Mouse (Mus musculus) heart, embryonic 14.5 days (tissue): Measurements from ENCODE around the gene Ugt1a10. TPM values are rescaled to one million over a fixed set of nuclear protein-coding genes. Genes with fewer than 3 reads are reported as not detected.
"Not testable (repeated sequence)": the region's sequence is repeated elsewhere in the genome, so short reads cannot be mapped to it uniquely, and the experiment has no call there.

Experiments used
- ATAC-seq: fragments of 200-750 bp; cut with Nextera tagmentation; 2 replicates; pipeline ENCODE4 v1.8.0; 2017; ENCODE audit warnings: low read depth, moderate TSS enrichment; ENCODE audit not compliant: insufficient number of reproducible peaks, insufficient read depth, low FRiP score
- H3K27ac ChIP-seq, 2 experiments: fragments of 200-500 bp in 1 of 2; fragments of 300-500 bp in 1 of 2; sonication (generic) in 1 of 2; replicated peaks in 1 of 2; 2 replicates each; pipeline ENCODE4 v1.5.1; 2012 to 2014; ENCODE audit warnings: low read depth in 2 of 2, low read length in 2 of 2, control low read depth in 1 of 2, mild to moderate bottlenecking in 1 of 2, mixed read lengths in 1 of 2; ENCODE audit not compliant: control insufficient read depth in 1 of 2, insufficient read depth in 1 of 2
- H3K27me3 ChIP-seq: fragments of 300-500 bp; sonication (generic); 2 replicates; pipeline ENCODE4 v1.6.1; 2014; ENCODE audit warnings: mild to moderate bottlenecking, low read length, control low read depth; ENCODE audit not compliant: control insufficient read depth, insufficient read depth
- H3K36me3 ChIP-seq: fragments of 300-500 bp; sonication (generic); 2 replicates; pipeline ENCODE4 v1.6.1; 2014; ENCODE audit warnings: mild to moderate bottlenecking, control low read depth, low read length, mixed read lengths; ENCODE audit not compliant: control insufficient read depth, insufficient read depth
- H3K4me1 ChIP-seq, 2 experiments: fragments of 200-500 bp in 1 of 2; fragments of 300-500 bp in 1 of 2; sonication (generic) in 1 of 2; 2 replicates each; pipeline ENCODE4 v1.6.1; 2012 to 2014; ENCODE audit warnings: low read length in 2 of 2, control low read depth in 1 of 2, mixed read lengths in 1 of 2; ENCODE audit not compliant: control insufficient read depth in 2 of 2, insufficient read depth in 2 of 2
- H3K4me2 ChIP-seq: fragments of 300-500 bp; sonication (generic); 2 replicates; pipeline ENCODE4 v1.6.1; 2014; ENCODE audit warnings: mild to moderate bottlenecking, low read length
- H3K4me3 ChIP-seq, 2 experiments: fragments of 200-500 bp in 1 of 2; fragments of 300-500 bp in 1 of 2; sonication (generic) in 1 of 2; 2 replicates each; pipeline ENCODE4 v1.5.1; 2012 to 2014; ENCODE audit warnings: low read length in 2 of 2, mild to moderate bottlenecking in 2 of 2, control low read depth in 1 of 2, low read depth in 1 of 2, moderate library complexity in 1 of 2; ENCODE audit not compliant: control insufficient read depth in 1 of 2, insufficient read depth in 1 of 2
- H3K9ac ChIP-seq: fragments of 300-500 bp; sonication (generic); 2 replicates; pipeline ENCODE4 v1.6.1; 2014; ENCODE audit warnings: mild to moderate bottlenecking, low read length
- H3K9me3 ChIP-seq: fragments of 300-500 bp; sonication (generic); 2 replicates; pipeline ENCODE4 v1.6.1; 2016; ENCODE audit warnings: low read length, control low read depth; ENCODE audit not compliant: control insufficient read depth
- WGBS: fragments of 180-500 bp; shearing (Covaris S2); extraction: QIAGEN DNeasy Blood & Tissue Kit; methylation state at CpG from one replicate; pipeline ENCODE4 v1.1.7; 2014; 5-methylcytosine and 5-hydroxymethylcytosine counted together
- polyA plus RNA-seq: library from polyadenylated mRNA; unstranded; fragments of >200 nt; fragmentation: Nextera tagmentation; extraction: Ambion mirVana; gene quantifications from 2 replicates; pipeline ENCODE4 v1.2.1, GENCODE M21; 2014

The Ugt1a10 gene
- polyA plus RNA-seq, 1 experiment from 2014 or later, result not detected

- ATAC-seq, result no peak
- no peak overlapping the region for H3K4me2 ChIP-seq
- 66% methylated on average over 4 of the region's 4 CpGs for WGBS
- H3K4me3 ChIP-seq, result no peak overlapping the region
- H3K36me3 ChIP-seq, result no peaks in the 10 kb centered on the region
- H3K9me3 ChIP-seq, result no peaks in the 10 kb centered on the region
- no peak overlapping the region for H3K27ac ChIP-seq
- no peaks in the 10 kb centered on the region for H3K27me3 ChIP-seq
- H3K9ac ChIP-seq, result no peak overlapping the region
- H3K4me1 ChIP-seq, result no peaks in the 10 kb centered on the region
Observed at GRCm38 (mm10) chr1:88070902-88071301, 15.7 kb downstream of the Ugt1a10 start.

- H3K4me1 ChIP-seq, result no peaks in the 10 kb centered on the region
- no peak overlapping the region for H3K27ac ChIP-seq
- no peaks in the 10 kb centered on the region for H3K27me3 ChIP-seq
- no peak for ATAC-seq
- no peak overlapping the region for H3K4me3 ChIP-seq
- no peaks in the 10 kb centered on the region for H3K36me3 ChIP-seq
- H3K9ac ChIP-seq, result no peak overlapping the region
- H3K9me3 ChIP-seq, result no peaks in the 10 kb centered on the region
- WGBS, result 83% methylated on average over 2 of the region's 2 CpGs
- H3K4me2 ChIP-seq, result no peak overlapping the region
Observed at GRCm38 (mm10) chr1:88074471-88074870, 19.3 kb downstream of the Ugt1a10 start.

GRCm38 (mm10) chr1:88077128-88077527 lies 21.9 kb downstream of the Ugt1a10 start:
- H3K27ac ChIP-seq, result no peak overlapping the region
- H3K4me1 ChIP-seq, result no peaks in the 10 kb centered on the region
- no peaks in the 10 kb centered on the region for H3K9me3 ChIP-seq
- no peak for ATAC-seq
- H3K9ac ChIP-seq, result no peak overlapping the region
- no peaks in the 10 kb centered on the region for H3K27me3 ChIP-seq
- H3K36me3 ChIP-seq, result no peaks in the 10 kb centered on the region
- no peak overlapping the region for H3K4me2 ChIP-seq
- WGBS, result 81% methylated on average over 1 of the region's 1 CpGs
- H3K4me3 ChIP-seq, result no peak overlapping the region

- Histone ChIP-seq H3K4me1 (no peaks in the 10 kb centered on the region), H3K9ac (no peak overlapping the region), H3K27me3 (no peaks in the 10 kb centered on the region), H3K27ac (no peak overlapping the region), H3K4me2 (no peak overlapping the region), H3K4me3 (no peak overlapping the region), H3K36me3 (no peaks in the 10 kb centered on the region), H3K9me3 (no peaks in the 10 kb centered on the region)
- 83% methylated on average over 1 of the region's 1 CpGs for WGBS
- ATAC-seq, result no peak
Observed at GRCm38 (mm10) chr1:88081670-88082069, 26.5 kb downstream of the Ugt1a10 start.

- Histone ChIP-seq H3K36me3 (no peaks in the 10 kb centered on the region), H3K27ac (no peak overlapping the region), H3K4me1 (no peaks in the 10 kb centered on the region), H3K27me3 (no peaks in the 10 kb centered on the region), H3K4me3 (no peak overlapping the region), H3K4me2 (no peak overlapping the region), H3K9ac (no peak overlapping the region), H3K9me3 (no peaks in the 10 kb centered on the region)
- no peak for ATAC-seq
- 53% methylated on average over 1 of the region's 1 CpGs for WGBS
Observed at GRCm38 (mm10) chr1:88086125-88086524, 30.9 kb downstream of the Ugt1a10 start.

GRCm38 (mm10) chr1:88087513-88087912 lies 32.3 kb downstream of the Ugt1a10 start, which contains the start of gene Ugt1a8:
Gene Ugt1a8, plus strand, starts transcription at chr1:88087813.
- Histone ChIP-seq H3K9me3 (no peaks in the 10 kb centered on the region), H3K4me1 (no peaks in the 10 kb centered on the region), H3K4me3 (no peak within 1 kb of the TSS), H3K9ac (no peak within 1 kb of the TSS), H3K36me3 (no peaks in the 10 kb centered on the region), H3K27ac (no peak within 1 kb of the TSS), H3K27me3 (no peaks in the 10 kb centered on the region), H3K4me2 (no peak within 1 kb of the TSS)
- WGBS, result 59% methylated on average over 3 of the region's 3 CpGs
- ATAC-seq, result no peak

GRCm38 (mm10) chr1:88092341-88092740 lies 37.2 kb downstream of the Ugt1a10 start:
- Histone ChIP-seq H3K36me3 (no peaks in the 10 kb centered on the region), H3K9ac (no peak overlapping the region), H3K4me3 (no peak overlapping the region), H3K27me3 (no peaks in the 10 kb centered on the region), H3K27ac (no peak overlapping the region), H3K4me2 (no peak overlapping the region), H3K4me1 (no peaks in the 10 kb centered on the region), H3K9me3 (no peaks in the 10 kb centered on the region)
- ATAC-seq, result no peak

GRCm38 (mm10) chr1:88094270-88094676 lies 39.1 kb downstream of the Ugt1a10 start:
- H3K27me3 ChIP-seq, ATAC-seq, H3K36me3 ChIP-seq, H3K27ac ChIP-seq, H3K9me3 ChIP-seq, H3K4me1 ChIP-seq, H3K4me3 ChIP-seq, H3K9ac ChIP-seq, H3K4me2 ChIP-seq: not testable (repeated sequence)
- WGBS, result 61% methylated on average over 3 of the region's 3 CpGs
